Mouse (Mus musculus) ES-Bruce4 (cell line): ENCODE measurements around the gene Syt13. TPM values are rescaled to one million over a fixed set of nuclear protein-coding genes. Genes with fewer than 3 reads are reported as not detected.

Experiments used
- H3K27ac ChIP-seq: 2 replicates; pipeline ENCODE4 v1.5.1; 2012; ENCODE audit warnings: low read length, inconsistent platforms; ENCODE audit not compliant: insufficient read depth
- H3K27me3 ChIP-seq: 2 replicates; pipeline ENCODE4 v1.6.1; 2012; ENCODE audit warnings: mild to moderate bottlenecking, low read length, inconsistent platforms; ENCODE audit not compliant: control insufficient read depth, poor library complexity, insufficient read depth, severe bottlenecking
- H3K36me3 ChIP-seq: 2 replicates; pipeline ENCODE4 v1.6.1; 2012; ENCODE audit warnings: inconsistent platforms, mild to moderate bottlenecking, low read length, moderate library complexity; ENCODE audit not compliant: control insufficient read depth, poor library complexity, insufficient read depth, severe bottlenecking
- H3K4me1 ChIP-seq: one replicate; pipeline ENCODE4 v1.8.1; 2011; ENCODE audit warnings: low read length; ENCODE audit not compliant: control insufficient read depth, insufficient read depth
- H3K4me3 ChIP-seq: 2 replicates; pipeline ENCODE4 v1.5.1; 2011; ENCODE audit warnings: low read depth, mild to moderate bottlenecking, low read length
- H3K9ac ChIP-seq: 2 replicates; pipeline ENCODE4 v1.6.1; 2012; ENCODE audit warnings: low read depth, mild to moderate bottlenecking, inconsistent platforms; ENCODE audit not compliant: poor library complexity, severe bottlenecking
- H3K9me3 ChIP-seq: replicated peaks from 2 replicates; pipeline ENCODE4 v1.6.1; 2012; ENCODE audit warnings: mild to moderate bottlenecking, low read length, inconsistent platforms; ENCODE audit not compliant: control insufficient read depth, poor library complexity, insufficient read depth, severe bottlenecking
- CTCF ChIP-seq: IDR thresholded peaks from one replicate; pipeline ENCODE4 v1.8.1; 2011; ENCODE audit warnings: low read depth, low read length
- EP300 ChIP-seq: IDR thresholded peaks from 2 replicates; pipeline ENCODE4 v1.6.1; 2011; ENCODE audit warnings: low read depth, low read length; ENCODE audit not compliant: insufficient read depth
- POLR2A ChIP-seq: IDR thresholded peaks from one replicate; pipeline ENCODE4 v1.8.1; 2011; ENCODE audit warnings: low read length; ENCODE audit not compliant: insufficient read depth
- polyA plus RNA-seq: library from polyadenylated mRNA; stranded (reverse); fragments of >200 nt; gene quantifications from 2 replicates; pipeline ENCODE4 v1.2.4, GENCODE M21; 2011; ENCODE audit warnings: low read depth; ENCODE audit not compliant: missing spikeins, insufficient read depth, insufficient read length

Gene Syt13
- polyA plus RNA-seq, 1 experiment: 11.2 TPM

GRCm38 (mm10) chr2:92892524-92892923 lies 22.4 kb upstream of the Syt13 start:
- no peak overlapping the region for H3K4me3 ChIP-seq
- H3K9ac ChIP-seq: no peak overlapping the region
- no peaks in the 10 kb centered on the region for H3K4me1 ChIP-seq
- H3K36me3 ChIP-seq: no peaks in the 10 kb centered on the region
- H3K9me3 ChIP-seq: no peaks in the 10 kb centered on the region
- no peaks in the 10 kb centered on the region for H3K27me3 ChIP-seq
- TF ChIP-seq EP300: no peak
- TF ChIP-seq POLR2A: no peak
- TF ChIP-seq CTCF: no peak
- no peak overlapping the region for H3K27ac ChIP-seq

- Histone ChIP-seq H3K4me3 (no peak overlapping the region), H3K9me3 (no peaks in the 10 kb centered on the region), H3K27me3 (no peaks in the 10 kb centered on the region), H3K9ac (no peak overlapping the region), H3K27ac (no peak overlapping the region), H3K4me1 (no peaks in the 10 kb centered on the region), H3K36me3 (no peaks in the 10 kb centered on the region)
- TF ChIP-seq CTCF: no peak
- no peak for TF ChIP-seq POLR2A
- no peak for TF ChIP-seq EP300
Observed at GRCm38 (mm10) chr2:92903650-92904049, 11.2 kb upstream of the Syt13 start.

- TF ChIP-seq POLR2A: no peak
- no peak for TF ChIP-seq CTCF
- TF ChIP-seq EP300: no peak
- Histone ChIP-seq H3K4me3 (no peak overlapping the region), H3K4me1 (no peaks in the 10 kb centered on the region), H3K36me3 (no peaks in the 10 kb centered on the region), H3K9me3 (no peaks in the 10 kb centered on the region), H3K27me3 (no peaks in the 10 kb centered on the region), H3K9ac (no peak overlapping the region), H3K27ac (no peak overlapping the region)
Observed at GRCm38 (mm10) chr2:92904307-92904859, 10.5 kb upstream of the Syt13 start.

GRCm38 (mm10) chr2:92910371-92910770 lies 4.5 kb upstream of the Syt13 start:
- no peak overlapping the region for H3K27ac ChIP-seq
- no peaks in the 10 kb centered on the region for H3K9me3 ChIP-seq
- H3K9ac ChIP-seq: no peak overlapping the region
- H3K36me3 ChIP-seq: no peaks in the 10 kb centered on the region
- TF ChIP-seq POLR2A (no peak), CTCF (peak; percentile 45), EP300 (no peak)
- no peaks in the 10 kb centered on the region for H3K4me1 ChIP-seq
- no peak overlapping the region for H3K4me3 ChIP-seq
- H3K27me3 ChIP-seq: no peaks in the 10 kb centered on the region

- Histone ChIP-seq H3K9ac (no peak overlapping the region), H3K4me3 (no peak overlapping the region), H3K36me3 (no peaks in the 10 kb centered on the region), H3K9me3 (no peaks in the 10 kb centered on the region), H3K4me1 (peaks cover 2% of the 10 kb centered on the region), H3K27ac (no peak overlapping the region), H3K27me3 (no peaks in the 10 kb centered on the region)
- TF ChIP-seq CTCF: no peak
- no peak for TF ChIP-seq EP300
- TF ChIP-seq POLR2A: no peak
Observed at GRCm38 (mm10) chr2:92912312-92912711, 2.6 kb upstream of the Syt13 start.

- Histone ChIP-seq H3K4me3 (no peak overlapping the region), H3K9me3 (no peaks in the 10 kb centered on the region), H3K9ac (no peak overlapping the region), H3K36me3 (no peaks in the 10 kb centered on the region), H3K27ac (no peak overlapping the region), H3K27me3 (no peaks in the 10 kb centered on the region), H3K4me1 (peaks cover 2% of the 10 kb centered on the region)
- TF ChIP-seq CTCF: no peak
Observed at GRCm38 (mm10) chr2:92913295-92913694, 1.6 kb upstream of the Syt13 start.
